Mouse (Mus musculus) neural tube, embryonic 11.5 days (tissue): ENCODE results near the gene Egln3. TPM values are rescaled to one million over a fixed set of nuclear protein-coding genes. Genes with fewer than 3 reads are reported as not detected.

Source experiments
- ATAC-seq: fragments of 200-750 bp; cut with Nextera tagmentation; 2 replicates; pipeline ENCODE4 v1.8.0; 2017; ENCODE audit warnings: moderate number of reproducible peaks, mild to moderate bottlenecking, moderate TSS enrichment, moderate library complexity; ENCODE audit not compliant: insufficient read depth, low FRiP score, low TSS enrichment
- DNase-seq: peaks from one replicate; pipeline ENCODE4 v3.0.0-alpha.2; 2015; ENCODE audit warnings: low spot score
- H3K27ac ChIP-seq: fragments of 300-500 bp; sonication (generic); 2 replicates; pipeline ENCODE4 v1.5.1; 2014; ENCODE audit warnings: low read depth, mild to moderate bottlenecking, low read length
- H3K27me3 ChIP-seq: fragments of 300-500 bp; sonication (generic); 2 replicates; pipeline ENCODE4 v1.6.1; 2014; ENCODE audit warnings: mild to moderate bottlenecking, low read length, mixed read lengths; ENCODE audit not compliant: control insufficient read depth, insufficient read depth
- H3K36me3 ChIP-seq: fragments of 300-500 bp; sonication (generic); 2 replicates; pipeline ENCODE4 v1.6.1; 2014; ENCODE audit warnings: mild to moderate bottlenecking, low read length, moderate library complexity, mixed read lengths; ENCODE audit not compliant: control insufficient read depth, insufficient read depth
- H3K4me1 ChIP-seq: fragments of 300-500 bp; sonication (generic); 2 replicates; pipeline ENCODE4 v1.6.1; 2014; ENCODE audit warnings: low read length, mixed read lengths; ENCODE audit not compliant: control insufficient read depth, insufficient read depth
- H3K4me2 ChIP-seq: fragments of 300-500 bp; sonication (generic); 2 replicates; pipeline ENCODE4 v1.6.1; 2014; ENCODE audit warnings: low read depth, mild to moderate bottlenecking, moderate library complexity
- H3K4me3 ChIP-seq: fragments of 300-500 bp; sonication (generic); 2 replicates; pipeline ENCODE4 v1.5.1; 2014; ENCODE audit warnings: low read depth, low read length
- H3K9ac ChIP-seq: fragments of 300-500 bp; sonication (generic); 2 replicates; pipeline ENCODE4 v1.6.1; 2014; ENCODE audit warnings: mild to moderate bottlenecking, low read length
- H3K9me3 ChIP-seq: fragments of 300-500 bp; sonication (generic); 2 replicates; pipeline ENCODE4 v1.6.1; 2016; ENCODE audit warnings: low read length; ENCODE audit not compliant: control insufficient read depth
- WGBS: fragments of 180-500 bp; shearing (Covaris S2); extraction: QIAGEN DNeasy Blood & Tissue Kit; methylation state at CpG from one replicate; pipeline ENCODE4 v1.1.7; 2014; 5-methylcytosine and 5-hydroxymethylcytosine counted together
- polyA plus RNA-seq: library from polyadenylated mRNA; unstranded; fragments of >200 nt; fragmentation: Nextera tagmentation; extraction: Ambion mirVana; gene quantifications from 2 replicates; pipeline ENCODE4 v1.2.1, GENCODE M21; 2014

Gene Egln3
- polyA plus RNA-seq, 1 experiment from 2014 or later, result 5.1 TPM

GRCm38 (mm10) chr12:54187812-54188600 is 15.7 kb downstream of the Egln3 start:
- no peaks in the 10 kb centered on the region for H3K36me3 ChIP-seq
- H3K4me2 ChIP-seq, result no peak overlapping the region
- H3K27ac ChIP-seq, result no peak overlapping the region
- H3K4me1 ChIP-seq, result peaks cover 9% of the 10 kb centered on the region
- 82% methylated on average over 17 of the region's 17 CpGs for WGBS
- no peaks in the 10 kb centered on the region for H3K27me3 ChIP-seq
- no peak overlapping the region for H3K4me3 ChIP-seq
- no peak for ATAC-seq
- H3K9me3 ChIP-seq, result no peaks in the 10 kb centered on the region
- no peak overlapping the region for H3K9ac ChIP-seq
- no peak for DNase-seq

- DNase-seq (no peak), ATAC-seq (no peak)
- Histone ChIP-seq H3K27ac (no peak overlapping the region), H3K4me3 (no peak overlapping the region), H3K9me3 (no peaks in the 10 kb centered on the region), H3K36me3 (no peaks in the 10 kb centered on the region), H3K4me2 (no peak overlapping the region), H3K4me1 (peaks cover 5% of the 10 kb centered on the region), H3K9ac (no peak overlapping the region), H3K27me3 (no peaks in the 10 kb centered on the region)
- WGBS, result 55% methylated on average over 14 of the region's 14 CpGs
These were observed 16.6 kb downstream of the Egln3 start for GRCm38 (mm10) chr12:54186926-54187623.

- H3K4me1 ChIP-seq, result no peaks in the 10 kb centered on the region
- H3K4me2 ChIP-seq, result no peak overlapping the region
- DNase-seq, result no peak
- 54% methylated on average over 7 of the region's 7 CpGs for WGBS
- no peak overlapping the region for H3K4me3 ChIP-seq
- no peaks in the 10 kb centered on the region for H3K9me3 ChIP-seq
- no peaks in the 10 kb centered on the region for H3K36me3 ChIP-seq
- H3K27ac ChIP-seq, result no peak overlapping the region
- H3K27me3 ChIP-seq, result no peaks in the 10 kb centered on the region
- ATAC-seq, result no peak
- H3K9ac ChIP-seq, result no peak overlapping the region
These were observed 19.4 kb downstream of the Egln3 start for GRCm38 (mm10) chr12:54184264-54184663.

GRCm38 (mm10) chr12:54178323-54178722 is 25.3 kb downstream of the Egln3 start:
- H3K9ac ChIP-seq, result no peak overlapping the region
- H3K36me3 ChIP-seq, result no peaks in the 10 kb centered on the region
- WGBS, result 59% methylated on average over 3 of the region's 3 CpGs
- no peaks in the 10 kb centered on the region for H3K9me3 ChIP-seq
- H3K27ac ChIP-seq, result no peak overlapping the region
- no peaks in the 10 kb centered on the region for H3K27me3 ChIP-seq
- H3K4me3 ChIP-seq, result no peak overlapping the region
- ATAC-seq, result no peak
- no peak overlapping the region for H3K4me2 ChIP-seq
- DNase-seq, result no peak
- no peaks in the 10 kb centered on the region for H3K4me1 ChIP-seq

GRCm38 (mm10) chr12:54168786-54169185 is 34.9 kb downstream of the Egln3 start:
- Histone ChIP-seq H3K36me3 (no peaks in the 10 kb centered on the region), H3K4me2 (no peak overlapping the region), H3K9ac (no peak overlapping the region), H3K4me3 (no peak overlapping the region), H3K27me3 (no peaks in the 10 kb centered on the region), H3K27ac (no peak overlapping the region), H3K9me3 (no peaks in the 10 kb centered on the region), H3K4me1 (peaks cover 3% of the 10 kb centered on the region)
- 87% methylated on average over 4 of the region's 4 CpGs for WGBS
- no peak for ATAC-seq
- no peak for DNase-seq

GRCm38 (mm10) chr12:54167737-54168136 is 35.9 kb downstream of the Egln3 start:
- no peaks in the 10 kb centered on the region for H3K9me3 ChIP-seq
- no peak overlapping the region for H3K4me2 ChIP-seq
- ATAC-seq (no peak), DNase-seq (no peak)
- H3K27ac ChIP-seq, result no peak overlapping the region
- H3K36me3 ChIP-seq, result no peaks in the 10 kb centered on the region
- no peak overlapping the region for H3K9ac ChIP-seq
- no peaks in the 10 kb centered on the region for H3K27me3 ChIP-seq
- H3K4me3 ChIP-seq, result no peak overlapping the region
- WGBS, result 82% methylated on average over 6 of the region's 6 CpGs
- peaks cover 5% of the 10 kb centered on the region for H3K4me1 ChIP-seq

- no peaks in the 10 kb centered on the region for H3K36me3 ChIP-seq
- H3K4me1 ChIP-seq, result peaks cover 13% of the 10 kb centered on the region
- H3K4me2 ChIP-seq, result no peak overlapping the region
- H3K27ac ChIP-seq, result no peak overlapping the region
- 23% methylated on average over 6 of the region's 6 CpGs for WGBS
- H3K9ac ChIP-seq, result no peak overlapping the region
- no peaks in the 10 kb centered on the region for H3K27me3 ChIP-seq
- ATAC-seq (no peak), DNase-seq (peak; percentile 16)
- no peak overlapping the region for H3K4me3 ChIP-seq
- no peaks in the 10 kb centered on the region for H3K9me3 ChIP-seq
These were observed 39.0 kb downstream of the Egln3 start for GRCm38 (mm10) chr12:54164724-54165050.

- H3K4me3 ChIP-seq, result no peak overlapping the region
- H3K27ac ChIP-seq, result no peak overlapping the region
- H3K9ac ChIP-seq, result no peak overlapping the region
- H3K4me2 ChIP-seq, result no peak overlapping the region
- H3K36me3 ChIP-seq, result no peaks in the 10 kb centered on the region
- WGBS, result 22% methylated on average over 9 of the region's 9 CpGs
- H3K9me3 ChIP-seq, result no peaks in the 10 kb centered on the region
- H3K4me1 ChIP-seq, result peaks cover 13% of the 10 kb centered on the region
- DNase-seq (no peak), ATAC-seq (no peak)
- H3K27me3 ChIP-seq, result no peaks in the 10 kb centered on the region
These were observed 39.5 kb downstream of the Egln3 start for GRCm38 (mm10) chr12:54164040-54164723.
